Mouse (Mus musculus) heart, embryonic 14.5 days (tissue): ENCODE results near the gene Map3k3. TPM values are rescaled to one million over a fixed set of nuclear protein-coding genes. Genes with fewer than 3 reads are reported as not detected.
"Not testable (repeated sequence)": the region's sequence is repeated elsewhere in the genome, so short reads cannot be mapped to it uniquely, and the experiment has no call there.

ENCODE experiments used
- ATAC-seq: fragments of 200-750 bp; cut with Nextera tagmentation; 2 replicates; pipeline ENCODE4 v1.8.0; 2017; ENCODE audit warnings: low read depth, moderate TSS enrichment; ENCODE audit not compliant: insufficient number of reproducible peaks, insufficient read depth, low FRiP score
- H3K27ac ChIP-seq, 2 experiments: fragments of 200-500 bp in 1 of 2; fragments of 300-500 bp in 1 of 2; sonication (generic) in 1 of 2; replicated peaks in 1 of 2; 2 replicates each; pipeline ENCODE4 v1.5.1; 2012 to 2014; ENCODE audit warnings: low read depth in 2 of 2, low read length in 2 of 2, control low read depth in 1 of 2, mild to moderate bottlenecking in 1 of 2, mixed read lengths in 1 of 2; ENCODE audit not compliant: control insufficient read depth in 1 of 2, insufficient read depth in 1 of 2
- H3K27me3 ChIP-seq: fragments of 300-500 bp; sonication (generic); 2 replicates; pipeline ENCODE4 v1.6.1; 2014; ENCODE audit warnings: mild to moderate bottlenecking, low read length, control low read depth; ENCODE audit not compliant: control insufficient read depth, insufficient read depth
- H3K36me3 ChIP-seq: fragments of 300-500 bp; sonication (generic); 2 replicates; pipeline ENCODE4 v1.6.1; 2014; ENCODE audit warnings: mild to moderate bottlenecking, control low read depth, low read length, mixed read lengths; ENCODE audit not compliant: control insufficient read depth, insufficient read depth
- H3K4me1 ChIP-seq, 2 experiments: fragments of 200-500 bp in 1 of 2; fragments of 300-500 bp in 1 of 2; sonication (generic) in 1 of 2; 2 replicates each; pipeline ENCODE4 v1.6.1; 2012 to 2014; ENCODE audit warnings: low read length in 2 of 2, control low read depth in 1 of 2, mixed read lengths in 1 of 2; ENCODE audit not compliant: control insufficient read depth in 2 of 2, insufficient read depth in 2 of 2
- H3K4me2 ChIP-seq: fragments of 300-500 bp; sonication (generic); 2 replicates; pipeline ENCODE4 v1.6.1; 2014; ENCODE audit warnings: mild to moderate bottlenecking, low read length
- H3K4me3 ChIP-seq, 2 experiments: fragments of 200-500 bp in 1 of 2; fragments of 300-500 bp in 1 of 2; sonication (generic) in 1 of 2; 2 replicates each; pipeline ENCODE4 v1.5.1; 2012 to 2014; ENCODE audit warnings: low read length in 2 of 2, mild to moderate bottlenecking in 2 of 2, control low read depth in 1 of 2, low read depth in 1 of 2, moderate library complexity in 1 of 2; ENCODE audit not compliant: control insufficient read depth in 1 of 2, insufficient read depth in 1 of 2
- H3K9ac ChIP-seq: fragments of 300-500 bp; sonication (generic); 2 replicates; pipeline ENCODE4 v1.6.1; 2014; ENCODE audit warnings: mild to moderate bottlenecking, low read length
- H3K9me3 ChIP-seq: fragments of 300-500 bp; sonication (generic); 2 replicates; pipeline ENCODE4 v1.6.1; 2016; ENCODE audit warnings: low read length, control low read depth; ENCODE audit not compliant: control insufficient read depth
- WGBS: fragments of 180-500 bp; shearing (Covaris S2); extraction: QIAGEN DNeasy Blood & Tissue Kit; methylation state at CpG from one replicate; pipeline ENCODE4 v1.1.7; 2014; 5-methylcytosine and 5-hydroxymethylcytosine counted together
- polyA plus RNA-seq: library from polyadenylated mRNA; unstranded; fragments of >200 nt; fragmentation: Nextera tagmentation; extraction: Ambion mirVana; gene quantifications from 2 replicates; pipeline ENCODE4 v1.2.1, GENCODE M21; 2014

The Map3k3 gene
- polyA plus RNA-seq, 1 experiment from 2014 or later: 28.6 TPM

GRCm38 (mm10) chr11:106126727-106127373 is 42.4 kb downstream of the Map3k3 start:
- not testable (repeated sequence) for H3K27ac ChIP-seq, H3K4me1 ChIP-seq, H3K4me3 ChIP-seq, H3K27me3 ChIP-seq, H3K9me3 ChIP-seq, H3K9ac ChIP-seq, ATAC-seq, H3K4me2 ChIP-seq
- H3K36me3 ChIP-seq: peaks cover 83% of the 10 kb centered on the region
- WGBS: 92% methylated on average over 4 of the region's 6 CpGs

- H3K27me3 ChIP-seq: no peaks in the 10 kb centered on the region
- H3K4me3 ChIP-seq: no peak overlapping the region
- no peak overlapping the region for H3K4me2 ChIP-seq
- peaks cover 0 to 11% of the 10 kb centered on the region in 2 experiments; a peak in 2 of 4 replicates for H3K4me1 ChIP-seq
- 75% methylated on average over 1 of the region's 1 CpGs for WGBS
- H3K9me3 ChIP-seq: no peaks in the 10 kb centered on the region
- no peak overlapping the region for H3K27ac ChIP-seq
- H3K36me3 ChIP-seq: peaks cover 58% of the 10 kb centered on the region
- H3K9ac ChIP-seq: no peak overlapping the region
- no peak for ATAC-seq
These were observed 45.1 kb downstream of the Map3k3 start for GRCm38 (mm10) chr11:106129477-106129876.

DNA sequence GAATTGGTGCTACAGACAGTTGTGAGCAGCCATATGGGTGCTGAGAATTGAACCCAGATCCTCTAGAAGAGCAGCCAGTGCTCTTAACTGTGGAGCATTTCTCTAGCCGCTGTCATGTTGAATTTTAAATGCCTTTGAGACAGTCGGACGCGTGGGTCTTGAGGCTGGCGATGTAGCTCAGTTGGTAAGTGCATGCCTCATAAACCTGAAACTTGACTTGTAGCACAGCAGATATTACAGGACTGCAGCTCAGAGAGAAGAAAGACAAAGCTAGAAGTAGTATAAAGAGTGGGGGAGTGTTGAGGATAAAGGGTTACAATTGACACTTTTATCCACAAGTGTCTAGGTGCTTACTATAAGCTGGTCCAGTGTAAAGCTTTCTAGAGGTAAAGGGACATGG is 48.1 kb downstream of the Map3k3 start:
- H3K4me1 ChIP-seq: peaks cover 7 to 25% of the 10 kb centered on the region in 2 experiments
- no peak overlapping the region for H3K9ac ChIP-seq
- peaks cover 51% of the 10 kb centered on the region for H3K36me3 ChIP-seq
- 92% methylated on average over 5 of the region's 5 CpGs for WGBS
- H3K27ac ChIP-seq: no peak overlapping the region
- no peak overlapping the region for H3K4me2 ChIP-seq
- no peaks in the 10 kb centered on the region for H3K27me3 ChIP-seq
- no peaks in the 10 kb centered on the region for H3K9me3 ChIP-seq
- H3K4me3 ChIP-seq: no peak overlapping the region
- no peak for ATAC-seq

- H3K4me3 ChIP-seq: no peak overlapping the region
- no peaks in the 10 kb centered on the region for H3K9me3 ChIP-seq
- H3K4me2 ChIP-seq: peak overlapping the region; percentile 56
- peaks cover 44% of the 10 kb centered on the region for H3K36me3 ChIP-seq
- 9% methylated on average over 8 of the region's 8 CpGs for WGBS
- H3K27me3 ChIP-seq: no peaks in the 10 kb centered on the region
- peak; percentile 88 for ATAC-seq
- H3K27ac ChIP-seq: peak overlapping the region; percentile 85 to 93
- H3K9ac ChIP-seq: peak overlapping the region; percentile 53
- H3K4me1 ChIP-seq: peaks cover 7 to 25% of the 10 kb centered on the region in 2 experiments
These were observed 50.4 kb downstream of the Map3k3 start for GRCm38 (mm10) chr11:106134580-106135528.

DNA sequence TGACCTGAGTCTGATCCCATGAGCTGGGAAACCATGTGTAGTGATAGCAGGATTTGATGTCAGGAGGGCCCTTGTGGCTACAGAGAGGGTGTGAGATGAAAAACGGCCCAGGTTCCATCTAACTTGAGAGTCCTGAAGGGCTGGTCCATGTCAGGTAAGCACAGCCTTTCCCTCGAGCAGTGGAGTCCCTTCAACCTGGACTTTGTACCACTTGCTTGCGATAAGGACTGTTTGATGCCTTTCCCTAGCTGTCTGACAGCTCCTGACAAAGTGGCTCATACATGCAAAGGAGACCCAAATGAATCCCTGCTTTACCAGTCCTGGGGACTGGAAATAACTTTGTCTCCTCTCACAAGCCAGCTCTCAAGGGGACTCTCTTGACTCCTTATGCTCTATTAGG is 66.8 kb downstream of the Map3k3 start:
- Histone ChIP-seq H3K27me3 (no peaks in the 10 kb centered on the region), H3K4me2 (no peak overlapping the region), H3K9ac (no peak overlapping the region), H3K4me3 (no peak overlapping the region), H3K9me3 (no peaks in the 10 kb centered on the region), H3K36me3 (peaks cover 96% of the 10 kb centered on the region), H3K4me1 (no peaks in the 10 kb centered on the region), H3K27ac (no peak overlapping the region)
- ATAC-seq: no peak
- WGBS: 76% methylated on average over 3 of the region's 3 CpGs

DNA sequence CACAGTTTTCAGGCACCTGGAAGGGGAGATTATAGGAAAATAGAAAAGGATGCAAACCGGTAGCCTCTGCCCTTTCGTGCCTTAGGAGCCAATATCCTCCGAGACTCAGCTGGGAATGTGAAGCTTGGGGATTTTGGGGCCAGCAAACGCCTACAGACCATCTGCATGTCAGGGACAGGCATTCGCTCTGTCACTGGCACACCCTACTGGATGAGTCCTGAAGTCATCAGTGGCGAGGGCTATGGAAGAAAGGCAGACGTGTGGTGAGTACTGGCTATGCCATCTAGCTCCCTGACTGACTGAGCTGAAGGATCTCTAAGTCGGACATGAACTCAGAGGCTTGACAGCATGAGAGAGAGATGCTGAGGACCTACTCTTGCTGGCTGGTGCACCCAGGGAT is 67.7 kb downstream of the Map3k3 start:
- H3K4me2 ChIP-seq: no peak overlapping the region
- H3K27ac ChIP-seq: no peak overlapping the region
- H3K4me3 ChIP-seq: no peak overlapping the region
- H3K4me1 ChIP-seq: no peaks in the 10 kb centered on the region
- WGBS: 80% methylated on average over 8 of the region's 8 CpGs
- no peak overlapping the region for H3K9ac ChIP-seq
- H3K9me3 ChIP-seq: no peaks in the 10 kb centered on the region
- H3K36me3 ChIP-seq: peaks cover 98% of the 10 kb centered on the region
- H3K27me3 ChIP-seq: no peaks in the 10 kb centered on the region
- no peak for ATAC-seq

DNA sequence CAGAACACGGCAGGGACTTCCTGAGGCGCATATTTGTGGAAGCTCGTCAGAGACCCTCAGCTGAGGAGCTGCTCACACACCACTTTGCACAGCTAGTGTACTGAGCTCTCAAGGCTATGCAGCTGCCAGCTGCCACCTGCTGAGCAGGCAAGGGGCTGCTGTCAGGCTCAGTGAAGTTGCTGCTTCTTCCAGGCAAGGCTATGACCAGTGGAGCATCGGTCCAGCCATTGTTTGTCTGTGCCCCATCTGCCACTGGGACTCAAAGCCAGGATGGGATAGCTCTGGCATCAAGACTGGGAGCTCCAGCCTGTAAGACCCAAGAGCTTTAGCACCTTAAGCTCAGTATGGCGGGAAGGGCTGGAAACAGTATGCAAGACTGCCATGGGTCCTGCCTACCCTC is 69.7 kb downstream of the Map3k3 start:
- Histone ChIP-seq H3K9me3 (no peaks in the 10 kb centered on the region), H3K4me3 (no peak overlapping the region), H3K4me2 (no peak overlapping the region), H3K9ac (no peak overlapping the region), H3K4me1 (peaks cover 2 to 12% of the 10 kb centered on the region in 2 experiments; a peak in 3 of 4 replicates), H3K27me3 (no peaks in the 10 kb centered on the region), H3K27ac (no peak overlapping the region), H3K36me3 (peaks cover 86% of the 10 kb centered on the region)
- no peak for ATAC-seq
- 72% methylated on average over 5 of the region's 5 CpGs for WGBS
